Mouse (Mus musculus): Measurements from ENCODE around the gene Rufy2. TPM values are rescaled to one million over a fixed set of nuclear protein-coding genes. Genes with fewer than 3 reads are reported as not detected.

The Rufy2 gene
- polyA plus RNA-seq, 1 experiment = 7.0 TPM

GRCm38 (mm10) chr10:63022541-63023120, 42.6 kb downstream of the Rufy2 start:
- under 1% methylated on average over 27 of the region's 27 CpGs for WGBS
- H3K4me3 ChIP-seq (replicated peaks; ENCODE audit: control insufficient read depth, low read depth, low read length) = peak overlapping the region; percentile 94
- peak overlapping the region; percentile 100 for H3K27ac ChIP-seq (ENCODE audit: control insufficient read depth, insufficient read depth, low read depth, low read length, poor library complexity)
- TF ChIP-seq CTCF (IDR thresholded peaks at IDR 0.05; ENCODE audit: control insufficient read depth, insufficient read depth, low read length) = no peak
- TF ChIP-seq POLR2A (IDR thresholded peaks at IDR 0.05; ENCODE audit: borderline replicate concordance, control insufficient read depth, low read depth, low read length) = no peak
- no peaks in the 10 kb centered on the region; the same call in 1 of the 2 replicates for H3K4me1 ChIP-seq (ENCODE audit: control insufficient read depth, insufficient read depth, low read length)

- no peak for TF ChIP-seq POLR2A (IDR thresholded peaks at IDR 0.05; ENCODE audit: borderline replicate concordance, control insufficient read depth, low read depth, low read length)
- no peak for TF ChIP-seq CTCF (IDR thresholded peaks at IDR 0.05; ENCODE audit: control insufficient read depth, insufficient read depth, low read length)
- Histone ChIP-seq H3K4me3 (replicated peaks; ENCODE audit: control insufficient read depth, low read depth, low read length) (peak overlapping the region; percentile 94), H3K4me1 (ENCODE audit: control insufficient read depth, insufficient read depth, low read length) (no peaks in the 10 kb centered on the region; the same call in 1 of the 2 replicates), H3K27ac (ENCODE audit: control insufficient read depth, insufficient read depth, low read depth, low read length, poor library complexity) (peak overlapping the region; percentile 100)
- under 1% methylated on average over 68 of the region's 68 CpGs for WGBS
Measured at GRCm38 (mm10) chr10:63023121-63023748, 43.2 kb downstream of the Rufy2 start.

- WGBS = under 1% methylated on average over 66 of the region's 69 CpGs
- H3K27ac ChIP-seq (ENCODE audit: control insufficient read depth, insufficient read depth, low read depth, low read length, poor library complexity) = peak within 1 kb of the TSS; percentile 100
- peak within 1 kb of the TSS; percentile 94 for H3K4me3 ChIP-seq (replicated peaks; ENCODE audit: control insufficient read depth, low read depth, low read length)
- TF ChIP-seq CTCF (IDR thresholded peaks at IDR 0.05; ENCODE audit: control insufficient read depth, insufficient read depth, low read length) = no peak
- peak; percentile 93 for TF ChIP-seq POLR2A (IDR thresholded peaks at IDR 0.05; ENCODE audit: borderline replicate concordance, control insufficient read depth, low read depth, low read length)
- H3K4me1 ChIP-seq (ENCODE audit: control insufficient read depth, insufficient read depth, low read length) = no peaks in the 10 kb centered on the region; the same call in 1 of the 2 replicates
Measured at GRCm38 (mm10) chr10:63023749-63024579, 43.9 kb downstream of the Rufy2 start, which contains the start of the genes Hnrnph3 and Pbld2. Gene Hnrnph3, minus strand, starts transcription at chr10:63024217. Gene Pbld2, plus strand, starts transcription at chr10:63024315.

GRCm38 (mm10) chr10:63024580-63024910, 44.5 kb downstream of the Rufy2 start:
- TF ChIP-seq POLR2A (IDR thresholded peaks at IDR 0.05; ENCODE audit: borderline replicate concordance, control insufficient read depth, low read depth, low read length) = no peak
- peak; percentile 35; the same call in 1 of the 2 replicates for TF ChIP-seq CTCF (IDR thresholded peaks at IDR 0.05; ENCODE audit: control insufficient read depth, insufficient read depth, low read length)
- 2% methylated on average over 8 of the region's 8 CpGs for WGBS
- peak overlapping the region; percentile 100 for H3K27ac ChIP-seq (ENCODE audit: control insufficient read depth, insufficient read depth, low read depth, low read length, poor library complexity)
- H3K4me3 ChIP-seq (replicated peaks; ENCODE audit: control insufficient read depth, low read depth, low read length) = peak overlapping the region; percentile 94
- no peaks in the 10 kb centered on the region; the same call in 1 of the 2 replicates for H3K4me1 ChIP-seq (ENCODE audit: control insufficient read depth, insufficient read depth, low read length)

GRCm38 (mm10) chr10:63025016-63025415, 45.0 kb downstream of the Rufy2 start:
- 21% methylated on average over 2 of the region's 2 CpGs for WGBS
- Histone ChIP-seq H3K27ac (ENCODE audit: control insufficient read depth, insufficient read depth, low read depth, low read length, poor library complexity) (no peak overlapping the region), H3K4me3 (replicated peaks; ENCODE audit: control insufficient read depth, low read depth, low read length) (no peak overlapping the region)

GRCm38 (mm10) chr10:63025491-63026011, 45.5 kb downstream of the Rufy2 start:
- no peak overlapping the region for H3K27ac ChIP-seq (ENCODE audit: control insufficient read depth, insufficient read depth, low read depth, low read length, poor library complexity)

More at GRCm38 (mm10) chr10:63025016-63025415, 45.0 kb downstream of the Rufy2 start:
- no peak for TF ChIP-seq CTCF (IDR thresholded peaks at IDR 0.05; ENCODE audit: control insufficient read depth, insufficient read depth, low read length)
- no peak for TF ChIP-seq POLR2A (IDR thresholded peaks at IDR 0.05; ENCODE audit: borderline replicate concordance, control insufficient read depth, low read depth, low read length)
- no peaks in the 10 kb centered on the region; the same call in 1 of the 2 replicates for H3K4me1 ChIP-seq (ENCODE audit: control insufficient read depth, insufficient read depth, low read length)

GRCm38 (mm10) chr10:63026156-63026794, 46.3 kb downstream of the Rufy2 start:
- Histone ChIP-seq H3K4me1 (ENCODE audit: control insufficient read depth, insufficient read depth, low read length) (no peaks in the 10 kb centered on the region; the same call in 1 of the 2 replicates), H3K4me3 (replicated peaks; ENCODE audit: control insufficient read depth, low read depth, low read length) (no peak overlapping the region), H3K27ac (ENCODE audit: control insufficient read depth, insufficient read depth, low read depth, low read length, poor library complexity) (no peak overlapping the region)
- 76% methylated on average over 8 of the region's 8 CpGs for WGBS
- no peak for TF ChIP-seq POLR2A (IDR thresholded peaks at IDR 0.05; ENCODE audit: borderline replicate concordance, control insufficient read depth, low read depth, low read length)
- TF ChIP-seq CTCF (IDR thresholded peaks at IDR 0.05; ENCODE audit: control insufficient read depth, insufficient read depth, low read length) = no peak

More at GRCm38 (mm10) chr10:63025491-63026011, 45.5 kb downstream of the Rufy2 start:
- 45% methylated on average over 6 of the region's 6 CpGs for WGBS
- Histone ChIP-seq H3K4me1 (ENCODE audit: control insufficient read depth, insufficient read depth, low read length) (no peaks in the 10 kb centered on the region; the same call in 1 of the 2 replicates), H3K4me3 (replicated peaks; ENCODE audit: control insufficient read depth, low read depth, low read length) (no peak overlapping the region)
- TF ChIP-seq CTCF (IDR thresholded peaks at IDR 0.05; ENCODE audit: control insufficient read depth, insufficient read depth, low read length) (no peak), POLR2A (IDR thresholded peaks at IDR 0.05; ENCODE audit: borderline replicate concordance, control insufficient read depth, low read depth, low read length) (no peak)

Data from bone marrow, adult 2 months (tissue).